15 mouse cellular contexts compared by ENCODE assay signal in the genomic region with DNA sequence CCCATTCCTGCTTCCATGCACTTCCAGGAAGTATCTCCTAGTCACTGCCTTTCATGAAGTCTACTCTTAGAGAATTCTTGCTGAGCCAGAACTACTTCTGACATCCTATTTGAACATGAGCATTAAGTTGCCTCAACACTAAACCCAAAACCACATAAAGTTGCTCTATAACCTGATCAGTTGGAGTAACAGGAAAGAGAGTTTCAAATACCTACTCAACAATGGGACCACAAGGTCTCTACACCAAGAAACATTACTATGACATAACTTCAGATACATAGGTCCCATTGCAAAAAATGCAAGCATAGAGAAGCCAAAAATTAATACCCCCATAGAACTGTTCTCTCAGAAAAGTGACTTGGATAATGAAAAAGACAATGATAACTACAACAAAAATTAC. TPM values are rescaled to one million over a fixed set of nuclear protein-coding genes. Genes with fewer than 3 reads are reported as not detected.
"Had no signal": no experiment of that assay in that cellular context is flagged by ENCODE, and none has a peak within 500 bp of the region (broad histone marks: within the 10 kb centered on the region; RNA-seq: fewer than 3 reads in every experiment).

No protein-coding gene starts in this region.

- ATAC-seq: liver, postnatal 0 days; lung, postnatal 0 days; midbrain, embryonic 13.5 days; midbrain, embryonic 15.5 days had no signal

- DNase-seq: liver, embryonic 13.5 days; liver, postnatal 0 days; lung, adult 2 months; lung, postnatal 14 days; lung, postnatal 36 days; right cerebral cortex, postnatal 14 days; thymus, adult 18-20 months; thymus, postnatal 14 days; thymus, postnatal 36 days had no signal

RNA-seq across cellular contexts. Expression of gene Prss2, which starts 4.9 kb away (rescaled TPM):
- total RNA-seq: midbrain, postnatal 0 days; monocyte, adult 5-6 weeks; neutrophil, adult 5-6 weeks had no signal
